Mouse (Mus musculus): ENCODE results near the gene Sh3pxd2b.

Gene Sh3pxd2b

DNA sequence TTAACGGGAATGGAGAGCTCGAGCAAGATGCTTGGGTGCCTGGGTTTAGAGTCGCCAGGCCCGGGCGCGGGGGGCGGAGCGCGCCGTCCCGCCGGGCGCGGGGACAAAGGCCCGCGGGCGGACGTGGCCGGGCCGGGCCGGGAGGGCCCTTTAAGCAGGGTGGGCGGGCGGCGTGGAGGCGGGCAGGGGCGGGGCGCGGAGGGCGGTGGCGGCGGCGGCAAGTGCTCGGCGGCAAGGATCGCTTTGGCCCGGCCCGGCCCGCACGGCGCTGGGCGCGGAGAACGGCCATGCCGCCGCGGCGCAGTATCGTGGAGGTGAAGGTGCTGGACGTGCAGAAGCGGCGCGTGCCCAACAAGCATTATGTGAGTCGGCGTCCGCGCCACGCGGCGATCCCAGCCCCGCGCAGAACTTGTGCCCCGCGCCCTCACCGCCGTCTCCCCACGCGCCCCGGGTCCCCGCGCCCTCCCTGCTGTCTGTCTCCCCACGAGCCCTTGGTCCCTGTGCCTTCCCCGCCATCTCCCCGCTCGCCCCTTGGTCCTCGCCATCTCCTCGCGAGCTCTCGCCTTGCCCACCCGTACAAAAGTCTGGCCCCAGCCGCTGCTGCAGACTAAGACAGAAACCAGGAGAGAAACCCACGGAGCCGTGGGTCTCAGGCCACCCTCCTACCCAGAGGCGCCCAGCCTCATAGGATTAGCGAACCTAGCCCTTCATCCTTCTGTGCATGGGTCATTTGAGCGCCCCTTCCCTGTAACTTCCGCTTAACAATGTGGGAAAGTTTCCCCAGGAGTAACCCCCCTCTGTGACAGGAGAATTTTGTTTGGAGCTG is at the start of gene Sh3pxd2b:
Sh3pxd2b (plus strand) TSS at position 214 of the 826 bp plus-strand sequence.
- no peak for DNase-seq (ENCODE audit: low read depth, low spot score)

DNA sequence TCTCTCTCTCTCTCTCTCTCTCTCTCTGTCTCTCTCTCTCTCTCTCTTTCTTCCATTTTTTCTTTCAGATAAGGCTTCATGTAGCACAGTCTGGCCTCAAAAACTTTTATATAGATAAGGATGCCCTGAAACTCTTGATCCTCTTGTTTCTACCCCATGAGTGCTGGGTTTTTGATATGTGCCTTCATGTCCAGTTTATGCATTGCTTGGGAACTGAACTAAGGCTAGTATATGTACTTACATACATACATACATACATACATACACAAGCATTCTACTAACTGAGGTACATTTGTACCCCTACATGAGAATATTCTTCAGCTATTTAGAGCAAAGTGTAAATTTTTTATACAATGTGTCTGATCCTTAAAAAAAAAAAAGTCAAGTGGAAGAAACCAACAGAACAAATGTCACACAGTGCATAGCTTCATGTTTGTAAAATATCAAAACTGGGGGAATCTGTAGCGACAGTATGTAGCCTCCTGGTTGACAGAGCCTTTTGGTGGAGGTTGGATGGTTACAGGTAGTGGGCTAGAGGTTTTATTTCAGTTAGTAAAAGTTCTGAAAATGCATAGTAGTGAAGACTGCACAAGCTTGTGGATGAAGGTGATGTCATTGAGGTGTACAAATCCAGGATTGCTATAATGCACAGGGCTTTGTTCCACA is 49.6 kb upstream of the Sh3pxd2b start:
- DNase-seq (ENCODE audit: low read depth, low spot score): no peak

DNA sequence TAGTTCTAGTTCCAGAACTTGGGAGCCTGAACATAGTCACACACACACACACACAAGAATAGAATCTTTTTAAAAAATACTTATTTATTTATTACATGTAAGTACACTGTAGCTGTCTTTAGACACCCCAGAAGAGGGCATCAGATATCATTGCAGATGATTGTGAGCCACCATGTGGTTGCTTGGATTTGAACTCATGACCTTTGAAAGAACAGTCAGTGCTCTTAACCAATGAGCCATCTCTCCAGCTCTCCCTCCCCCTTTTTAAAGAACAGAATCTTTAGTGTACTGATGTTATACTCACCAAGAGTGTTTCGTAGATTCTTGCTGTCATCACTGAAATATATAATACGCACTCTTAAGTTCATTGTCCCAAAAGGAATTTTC is 49.1 kb upstream of the Sh3pxd2b start:
- no peak for DNase-seq (ENCODE audit: low read depth, low spot score)

DNA sequence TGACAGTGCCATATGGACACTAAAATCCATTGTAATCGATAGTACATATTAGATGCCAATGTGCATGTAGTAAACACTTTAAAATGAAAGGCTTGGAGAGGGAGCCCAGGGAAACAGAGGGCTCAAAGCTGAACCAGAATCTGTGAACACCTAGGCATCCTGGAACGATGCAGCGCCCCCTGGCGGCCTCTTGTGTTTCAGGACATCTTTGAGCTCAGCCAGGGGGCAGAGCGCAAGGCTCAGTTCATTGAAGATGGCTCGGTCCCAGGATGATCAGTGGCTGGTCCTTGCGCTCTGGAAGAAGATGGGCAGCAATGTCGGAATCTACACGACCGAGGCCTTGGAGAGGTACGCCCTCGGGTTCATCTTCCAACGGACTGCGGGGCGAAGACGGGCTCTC is 47.8 kb upstream of the Sh3pxd2b start, which contains the start of gene Hbq1a:
Hbq1a (plus strand) TSS at position 205 of the 400 bp plus-strand sequence.
- DNase-seq (ENCODE audit: low read depth, low spot score): peak; percentile 52

DNA sequence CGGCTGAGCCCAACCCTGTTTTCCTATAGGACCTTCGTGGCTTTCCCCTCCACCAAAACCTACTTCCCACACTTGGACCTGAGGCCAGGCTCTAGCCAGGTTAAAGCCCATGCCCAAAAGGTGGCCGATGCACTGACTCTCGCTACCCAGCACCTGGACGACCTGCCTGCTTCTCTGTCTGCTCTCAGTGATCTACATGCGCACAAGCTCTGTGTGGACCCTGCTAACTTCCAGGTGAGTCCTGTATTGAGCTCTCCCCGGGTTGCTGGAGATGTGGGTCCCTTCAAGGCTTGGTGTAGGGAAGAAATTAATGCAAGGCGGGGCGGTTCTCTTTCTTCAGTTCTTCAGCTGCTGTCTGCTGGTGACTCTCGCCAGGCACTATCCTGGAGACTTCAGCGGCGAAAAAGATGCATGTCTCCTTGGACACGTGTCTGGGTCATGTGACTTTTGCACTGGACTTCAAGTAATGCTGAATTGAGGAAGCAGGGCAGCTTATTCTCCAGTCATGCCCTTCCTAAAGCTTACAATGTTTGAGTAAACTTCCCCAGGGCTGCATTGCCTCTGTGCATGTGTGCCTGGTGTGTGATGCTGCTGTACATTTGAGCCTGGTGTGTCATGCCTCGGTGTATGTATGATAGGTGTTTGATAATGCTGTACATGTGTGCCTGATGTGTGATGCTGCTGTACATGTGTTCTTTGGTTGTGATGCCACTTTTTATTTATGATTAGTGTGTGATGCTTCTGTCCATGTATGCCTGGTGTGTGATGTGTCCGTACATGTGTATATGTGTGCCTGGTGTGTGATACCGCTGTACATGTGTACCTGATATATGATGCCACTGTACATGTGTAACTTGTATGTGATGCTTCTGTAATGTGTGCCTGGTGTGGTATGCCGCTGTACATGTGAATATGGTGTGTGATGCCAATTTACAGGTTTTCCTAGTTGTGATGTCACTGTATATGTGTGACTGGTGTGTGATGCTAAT is 47.0 kb upstream of the Sh3pxd2b start:
- DNase-seq (ENCODE audit: low read depth, low spot score): peak; percentile 21

DNA sequence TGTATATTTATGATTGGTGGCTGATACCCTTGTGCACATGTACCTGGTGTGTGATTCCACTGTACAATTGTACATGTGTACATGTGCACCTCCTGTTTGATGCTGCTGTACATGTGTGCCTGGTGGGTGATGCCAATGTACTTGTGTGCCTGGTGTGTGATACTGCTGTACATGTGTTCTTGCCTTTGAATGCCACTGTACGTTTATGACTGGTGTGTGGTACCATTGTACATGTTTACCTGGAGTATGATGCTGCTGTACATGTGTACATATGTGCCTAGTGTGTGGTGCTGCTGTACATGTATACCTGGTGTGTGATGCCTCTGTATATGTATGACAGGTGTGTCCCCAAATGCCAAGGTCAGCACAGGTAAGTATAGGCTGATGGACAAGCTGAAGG is 46.1 kb upstream of the Sh3pxd2b start:
- DNase-seq (ENCODE audit: low read depth, low spot score): no peak

DNA sequence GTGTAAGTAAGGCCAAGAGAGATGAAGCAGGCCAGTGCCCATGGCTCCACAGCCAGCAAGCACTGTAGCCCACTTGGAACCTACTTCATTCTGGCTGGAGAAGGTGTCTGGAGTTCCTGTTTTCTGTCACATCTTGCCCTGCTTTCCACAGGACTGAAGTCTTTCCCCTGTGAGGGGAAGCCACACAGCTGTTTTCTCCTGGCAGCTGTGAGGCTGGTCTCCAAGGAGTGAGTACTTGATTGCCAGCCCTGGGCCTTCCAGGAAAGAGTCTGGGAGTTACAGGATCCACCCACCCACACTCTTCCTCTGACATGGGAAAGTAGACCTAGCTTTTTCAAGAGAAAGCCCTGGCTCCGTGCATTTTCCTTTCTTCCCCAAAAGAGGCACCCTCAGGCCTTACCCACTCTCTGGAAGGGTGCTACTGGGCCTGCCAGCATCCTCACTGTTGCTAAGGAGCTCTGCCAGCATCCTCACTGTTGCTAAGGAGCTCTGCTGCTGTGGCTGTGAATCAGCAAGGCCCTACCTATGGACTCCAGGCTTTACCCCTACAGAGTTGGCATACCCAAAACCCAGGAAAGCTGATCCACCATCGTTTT is 44.7 kb upstream of the Sh3pxd2b start:
- no peak for DNase-seq (ENCODE audit: low read depth, low spot score)

DNA sequence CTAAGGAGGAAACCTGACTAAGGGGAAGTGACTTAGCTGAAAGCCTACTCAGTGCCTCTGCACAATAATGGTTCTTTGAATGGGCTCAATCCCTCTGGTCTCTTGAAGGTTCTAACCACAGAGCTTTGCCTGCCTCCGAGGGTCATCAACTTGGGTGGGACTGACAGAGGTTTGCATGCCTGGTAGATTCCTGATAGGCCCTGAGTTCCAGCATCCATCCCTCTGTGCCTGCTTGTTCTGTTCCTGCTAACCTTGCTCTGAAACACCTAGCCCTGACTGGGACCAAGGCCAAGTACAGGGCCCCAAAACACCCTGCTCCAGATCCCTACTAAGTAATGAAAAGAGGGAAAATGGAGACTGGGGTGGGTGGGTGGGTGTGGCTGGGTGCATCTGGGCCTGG is 44.2 kb upstream of the Sh3pxd2b start:
- DNase-seq (ENCODE audit: low read depth, low spot score): no peak

DNA sequence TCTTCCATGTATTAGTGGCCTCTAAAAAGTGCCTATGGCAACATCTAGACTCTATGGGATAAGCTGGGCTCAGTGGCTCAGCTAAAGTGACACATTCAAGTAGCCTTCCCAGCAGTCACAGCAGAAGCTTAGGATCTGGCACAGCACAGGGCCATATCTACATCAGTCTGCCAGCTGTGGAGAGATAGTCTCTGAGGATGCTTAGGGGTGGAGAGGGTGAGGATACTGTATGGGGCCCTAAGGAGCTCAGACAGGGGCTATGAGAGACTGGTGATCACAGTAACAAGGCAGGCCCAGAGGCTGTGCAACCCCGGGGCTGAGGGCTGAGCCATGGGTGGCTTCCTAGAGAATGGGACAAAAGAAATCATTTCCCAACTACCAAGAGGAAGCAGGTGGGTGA is 40.6 kb upstream of the Sh3pxd2b start:
- no peak for DNase-seq (ENCODE audit: low read depth, low spot score)

DNA sequence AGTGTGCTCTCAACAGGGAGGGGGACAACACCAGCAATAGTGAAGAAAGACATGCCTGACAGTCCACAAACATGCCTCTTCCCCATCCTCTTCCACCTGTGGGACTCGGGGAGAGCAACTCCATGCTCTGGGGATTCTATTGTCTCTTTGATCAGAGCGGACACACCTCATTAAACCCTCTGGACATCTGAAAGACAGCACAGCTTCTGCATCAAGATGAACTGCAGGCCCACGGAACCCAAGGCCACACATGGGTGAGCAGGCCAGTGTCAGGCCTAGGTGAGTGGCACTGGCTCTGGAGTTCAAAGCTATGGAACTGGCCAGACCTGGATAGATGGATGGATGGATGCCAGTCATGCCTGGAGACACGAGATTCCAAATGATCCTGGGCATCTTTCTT is 38.2 kb upstream of the Sh3pxd2b start:
- DNase-seq (ENCODE audit: low read depth, low spot score): no peak

DNA sequence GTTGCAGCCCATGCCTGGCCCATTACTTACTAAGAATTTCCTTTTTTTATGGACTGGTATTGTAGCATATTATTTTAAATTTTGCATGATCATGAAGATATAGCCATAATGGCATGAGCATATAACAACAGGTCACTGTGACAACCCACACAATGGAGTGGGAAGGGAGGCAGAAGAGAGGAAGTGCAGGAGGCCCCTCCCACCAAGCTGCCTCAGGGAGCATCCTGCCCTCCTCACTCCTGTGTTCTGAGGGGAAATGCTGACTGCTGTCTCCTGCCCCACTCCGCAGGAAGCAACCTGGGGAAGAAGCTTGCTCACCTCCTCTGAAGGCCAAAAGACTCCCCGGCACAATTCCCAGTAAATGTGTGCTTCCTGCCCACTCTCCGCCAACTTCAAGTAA is 37.7 kb upstream of the Sh3pxd2b start:
- no peak for DNase-seq (ENCODE audit: low read depth, low spot score)

DNA sequence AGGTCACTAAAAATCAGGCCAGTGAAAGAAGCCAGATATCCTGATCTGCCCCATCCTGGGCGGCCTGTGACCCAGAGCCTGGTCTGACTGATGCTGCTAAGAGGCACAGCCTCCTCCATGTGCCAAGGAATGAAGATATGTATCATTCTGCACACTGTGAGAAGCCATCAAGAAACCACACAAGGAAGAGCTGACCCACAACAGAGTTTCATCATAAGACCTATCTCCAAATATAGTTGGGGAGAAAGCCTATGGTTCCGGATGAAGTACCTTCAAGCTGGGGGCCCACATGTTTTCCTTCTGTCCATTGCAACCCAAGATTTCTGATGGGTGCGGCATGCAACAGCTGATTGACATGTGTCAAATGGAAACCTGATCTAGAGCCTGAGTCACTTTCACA is 31.6 kb upstream of the Sh3pxd2b start:
- no peak for DNase-seq (ENCODE audit: low read depth, low spot score)

DNA sequence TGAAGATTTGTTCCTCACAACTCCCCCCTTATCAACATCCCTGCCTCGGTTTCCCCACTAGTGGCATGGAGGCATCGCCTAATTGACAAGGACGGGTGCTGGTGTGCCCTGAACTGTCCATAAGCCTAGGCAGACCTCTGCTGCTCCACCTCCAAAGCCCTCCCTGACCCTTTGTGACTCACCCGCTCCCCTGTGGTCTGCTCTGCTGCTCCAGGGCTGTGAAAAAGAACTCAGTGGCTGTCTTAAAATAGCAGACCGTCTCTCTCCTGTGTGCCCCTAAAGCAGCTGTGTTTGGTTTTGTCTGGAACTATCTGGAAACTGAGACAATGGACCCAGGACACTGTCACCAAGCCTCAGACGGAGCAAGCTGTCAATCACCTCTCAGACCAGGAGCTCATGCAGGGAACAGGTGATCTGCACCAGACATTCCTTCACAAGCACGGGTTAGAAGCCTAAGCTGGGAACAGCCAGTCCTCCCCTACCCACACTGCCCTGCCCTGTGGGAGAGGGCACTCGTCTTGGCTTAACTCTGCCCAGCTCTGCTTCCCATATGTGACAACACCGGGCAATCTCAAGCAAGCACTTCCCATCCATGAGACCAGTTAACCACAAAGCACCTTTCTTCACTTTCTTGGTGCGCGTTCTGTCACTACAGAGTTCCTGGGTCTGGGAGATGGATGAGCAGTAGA is 27.0 kb upstream of the Sh3pxd2b start:
- DNase-seq (ENCODE audit: low read depth, low spot score): peak; percentile 41

DNA sequence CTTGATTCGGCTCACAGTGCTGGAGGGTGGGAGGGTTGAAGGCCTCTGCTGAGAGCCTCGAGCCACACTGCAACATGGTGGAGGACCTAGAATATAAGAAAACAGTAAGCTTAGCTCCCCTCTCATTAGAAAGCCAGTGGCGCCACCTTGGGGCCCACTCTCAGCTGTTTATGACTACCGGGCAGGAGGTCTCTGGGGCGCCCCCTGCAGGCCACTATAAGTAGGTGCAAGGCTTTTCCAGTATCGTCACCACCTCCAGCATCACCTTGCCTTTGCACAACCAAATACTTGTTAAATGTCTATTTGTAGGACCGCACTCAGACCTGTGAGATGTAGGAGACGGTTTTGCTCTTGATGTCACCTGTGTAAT is 26.4 kb upstream of the Sh3pxd2b start:
- DNase-seq (ENCODE audit: low read depth, low spot score): peak; percentile 88

DNA sequence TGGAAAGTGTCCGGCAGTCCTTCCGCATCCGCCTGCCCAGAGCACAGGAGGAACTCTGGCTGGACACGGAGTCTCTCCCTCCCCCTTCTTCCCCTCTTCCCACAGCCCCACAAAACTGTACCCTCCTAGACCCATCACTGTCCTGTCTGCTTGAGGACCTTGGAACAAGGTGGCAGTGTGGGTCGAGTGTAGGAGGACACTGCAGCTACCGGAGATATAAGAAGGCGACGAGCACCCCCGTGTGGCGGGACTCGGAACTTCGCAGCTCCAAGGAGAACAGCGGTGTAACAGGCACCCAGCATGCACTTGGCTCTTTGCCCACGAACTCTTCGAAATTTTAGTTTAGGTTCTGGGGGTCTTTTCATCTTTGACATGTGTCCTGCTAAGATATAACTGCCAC is 23.0 kb upstream of the Sh3pxd2b start:
- peak; percentile 90 for DNase-seq (ENCODE audit: low read depth, low spot score)

DNA sequence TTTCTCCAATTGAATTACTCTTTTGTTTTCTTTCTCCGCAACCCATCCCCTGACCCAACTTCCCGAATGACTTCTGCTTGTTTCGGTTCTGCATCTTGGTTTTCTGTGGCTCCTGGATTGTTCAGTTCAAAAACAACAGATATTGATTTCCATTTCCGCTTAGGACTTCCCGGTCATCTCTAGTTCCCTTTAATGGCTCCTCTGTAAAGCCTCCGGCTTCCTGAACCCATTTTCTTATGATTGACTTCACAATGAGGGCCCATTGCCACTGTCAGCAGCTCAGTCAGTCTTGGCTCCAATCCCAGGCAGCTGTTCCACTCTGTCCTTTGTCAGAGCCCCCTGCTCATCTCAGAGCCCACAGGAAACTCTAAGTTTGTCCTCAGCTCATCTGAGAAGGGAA is 16.5 kb upstream of the Sh3pxd2b start:
- no peak for DNase-seq (ENCODE audit: low read depth, low spot score)

DNA sequence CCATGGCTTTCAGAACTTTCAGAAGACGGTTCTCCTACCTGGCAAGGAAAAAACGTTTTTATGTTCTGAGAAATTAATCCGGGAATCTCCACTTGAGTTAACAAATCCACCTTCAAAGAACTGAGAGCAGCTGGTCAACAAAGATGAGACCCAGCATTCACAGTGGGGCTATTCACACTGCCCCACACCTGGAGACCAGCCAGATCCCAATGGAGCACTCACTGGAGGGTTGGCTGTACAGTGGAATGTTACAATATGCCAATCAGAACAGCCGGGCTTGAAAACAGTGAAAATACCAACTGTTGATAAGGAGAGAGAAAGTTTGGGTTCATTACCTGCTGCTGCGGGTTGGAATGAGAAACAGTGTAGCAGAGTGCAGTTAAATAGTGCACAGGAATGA is 15.8 kb upstream of the Sh3pxd2b start:
- DNase-seq (ENCODE audit: low read depth, low spot score): no peak

DNA sequence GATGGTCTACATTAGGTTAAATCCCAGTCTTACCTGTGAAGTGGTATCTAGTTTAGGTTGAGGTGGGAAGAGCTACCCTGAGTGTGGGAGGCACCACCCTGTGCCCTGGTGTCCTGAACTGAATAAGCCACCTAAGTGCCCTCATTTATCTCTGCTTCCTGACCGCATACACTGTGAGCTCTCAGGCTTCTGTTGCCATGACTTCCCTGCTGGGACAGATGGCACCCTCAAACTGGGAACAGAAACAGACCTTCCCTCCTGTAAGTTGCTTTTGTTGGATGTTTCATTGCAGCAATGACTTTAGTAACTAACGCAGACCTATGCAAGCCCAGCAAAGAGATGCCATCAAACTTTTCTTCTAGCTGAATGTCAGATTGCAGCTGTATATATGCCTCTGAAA is 14.4 kb upstream of the Sh3pxd2b start:
- no peak for DNase-seq (ENCODE audit: low read depth, low spot score)

DNA sequence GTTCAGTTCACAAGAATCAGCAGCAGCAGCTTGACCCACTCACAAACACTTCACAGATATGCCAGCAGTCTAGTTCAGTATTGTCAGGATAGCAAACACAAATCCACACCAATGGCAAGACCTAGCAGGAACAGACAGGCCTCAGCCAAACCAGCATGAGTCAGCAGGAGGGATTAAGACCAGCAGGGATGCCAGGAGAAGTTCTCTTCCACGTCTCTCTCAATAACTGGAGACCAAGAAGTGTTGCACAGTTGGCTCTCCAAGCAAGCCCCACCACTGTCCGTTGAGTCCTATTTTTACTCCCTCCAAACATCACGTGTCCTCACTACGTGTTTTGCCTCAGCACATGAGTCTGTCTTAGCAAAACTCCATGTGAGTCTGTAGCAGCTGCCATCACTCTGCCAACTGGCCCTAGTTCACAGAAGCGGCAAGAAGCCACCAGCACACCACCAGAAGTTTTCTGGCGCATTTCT is 11.1 kb upstream of the Sh3pxd2b start:
- no peak for DNase-seq (ENCODE audit: low read depth, low spot score)

DNA sequence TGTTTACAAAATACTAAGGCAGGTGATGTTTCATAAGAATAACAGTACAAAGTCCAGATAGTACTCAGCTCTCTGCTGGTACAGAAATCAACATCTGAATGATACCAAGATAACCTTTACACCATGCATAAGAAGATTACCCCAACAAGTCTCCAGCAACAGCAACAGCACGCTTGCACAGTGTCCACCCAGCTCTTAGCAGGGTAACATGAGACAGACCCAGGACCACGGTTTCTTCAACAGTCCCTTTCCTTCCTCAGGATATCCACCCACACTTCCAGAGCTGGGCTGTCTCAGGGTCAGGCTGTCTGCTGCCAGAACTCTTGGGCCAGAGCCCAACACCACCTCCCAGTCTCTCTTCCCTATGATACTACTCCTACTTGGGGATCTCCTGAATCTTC is 8.5 kb upstream of the Sh3pxd2b start:
- no peak for DNase-seq (ENCODE audit: low read depth, low spot score)

Measured in ES-CJ7 (cell line).